Mouse (Mus musculus) kidney, adult 10 weeks (tissue): ENCODE data around the gene Gsdma. TPM values are rescaled to one million over a fixed set of nuclear protein-coding genes. Genes with fewer than 3 reads are reported as not detected.

Source experiments
- polyA plus RNA-seq: library from polyadenylated mRNA; stranded (reverse); fragments of 350-450 nt; fragmentation: Illumina TruSeq; extraction: RNeasy Lipid Tissue Mini Kit (QIAGEN cat#74804); gene quantifications from one replicate; pipeline ENCODE4 v1.2.3, GENCODE M21; 2014; ENCODE audit warnings: low read depth, low replicate concordance

Gene Gsdma
- polyA plus RNA-seq = not detected

GRCm38 (mm10) chr11:98664091-98664490 is at the start of gene Gsdma:
Gene Gsdma, plus strand, starts transcription at chr11:98664351.

GRCm38 (mm10) chr11:98625611-98626410 is 38.3 kb upstream of the Gsdma start, which contains the start of the genes Gm12355 and Gsdma3:
Gene Gm12355, minus strand, starts transcription at chr11:98625661.
Gene Gsdma3, plus strand, starts transcription at chr11:98626360.

GRCm38 (mm10) chr11:98646459-98646858 is 17.7 kb upstream of the Gsdma start, which contains the start of gene Gsdma2:
Gene Gsdma2, plus strand, starts transcription at chr11:98646759.

GRCm38 (mm10) chr11:98681786-98682745 is 17.9 kb downstream of the Gsdma start, which contains the start of gene Psmd3:
Gene Psmd3, plus strand, starts transcription at chr11:98682554.

GRCm38 (mm10) chr11:98701213-98701670 is 37.1 kb downstream of the Gsdma start, which contains the start of gene Csf3:
Gene Csf3, plus strand, starts transcription at chr11:98701263.

Other genes starting within 250 kb of the Gsdma start
- 101 TPM for gene Mien1, start 225.4 kb upstream of the Gsdma start, polyA plus RNA-seq
- gene Grb7, start 218.0 kb upstream of the Gsdma start, polyA plus RNA-seq = 5.3 TPM
- not detected for gene Ikzf3, start 118.3 kb upstream of the Gsdma start, polyA plus RNA-seq
- 0.49 TPM for gene Zpbp2, start 113.3 kb upstream of the Gsdma start, polyA plus RNA-seq
- gene Ormdl3, start 77.0 kb upstream of the Gsdma start, polyA plus RNA-seq = 3.5 TPM
- gene Lrrc3c, start 66.1 kb upstream of the Gsdma start, polyA plus RNA-seq = not detected
- not detected for gene Gm12355, start 38.7 kb upstream of the Gsdma start, polyA plus RNA-seq
- gene Gsdma3, start 38.0 kb upstream of the Gsdma start, polyA plus RNA-seq = not detected
- not detected for gene Gsdma2, start 17.6 kb upstream of the Gsdma start, polyA plus RNA-seq
- gene Psmd3, start 18.2 kb downstream of the Gsdma start, polyA plus RNA-seq = 16.5 TPM
- gene Csf3, start 36.9 kb downstream of the Gsdma start, polyA plus RNA-seq = not detected
- gene Med24, start 65.1 kb downstream of the Gsdma start, polyA plus RNA-seq = 3.1 TPM
- gene Thra, start 76.3 kb downstream of the Gsdma start, polyA plus RNA-seq = 6.5 TPM
- 0.93 TPM for gene Nr1d1, start 111.0 kb downstream of the Gsdma start, polyA plus RNA-seq
- gene Msl1, start 131.2 kb downstream of the Gsdma start, polyA plus RNA-seq = 52.8 TPM
- gene Casc3, start 140.6 kb downstream of the Gsdma start, polyA plus RNA-seq = 12.8 TPM
- 1.0 TPM for gene Rapgefl1, start 172.4 kb downstream of the Gsdma start, polyA plus RNA-seq
- 8.2 TPM for gene Wipf2, start 199.3 kb downstream of the Gsdma start, polyA plus RNA-seq
- gene Cdc6, start 243.4 kb downstream of the Gsdma start, polyA plus RNA-seq = not detected